Mouse (Mus musculus) ES-E14 (cell line): ENCODE results near the gene Anxa3. TPM values are rescaled to one million over a fixed set of nuclear protein-coding genes. Genes with fewer than 3 reads are reported as not detected.

Experiments used
- DNase-seq: peaks from one replicate; pipeline ENCODE4 v3.0.0-alpha.2; 2013; ENCODE audit warnings: low read depth, low spot score
- H3K27ac ChIP-seq: 2 replicates; pipeline ENCODE4 v1.5.1; 2012; ENCODE audit warnings: low read depth, mild to moderate bottlenecking, low read length, moderate library complexity, mixed read lengths; ENCODE audit not compliant: poor library complexity, insufficient read depth, severe bottlenecking
- H3K36me3 ChIP-seq: 2 replicates; pipeline ENCODE4 v1.6.1; 2012; ENCODE audit warnings: mild to moderate bottlenecking, low read length, moderate library complexity, mixed read lengths; ENCODE audit not compliant: control insufficient read depth, poor library complexity, insufficient read depth, severe bottlenecking
- H3K4me1 ChIP-seq, 2 experiments: fragments of 150-350 bp in 1 of 2; sonication (generic) in 1 of 2; 2 replicates each; pipeline ENCODE4 v1.6.1; 2012; ENCODE audit warnings: low read length in 2 of 2, mild to moderate bottlenecking in 1 of 2, mixed read lengths in 1 of 2; ENCODE audit not compliant: control insufficient read depth in 2 of 2, insufficient read depth in 2 of 2, poor library complexity in 1 of 2
- H3K4me3 ChIP-seq, 2 experiments: fragments of 150-350 bp in 1 of 2; sonication (generic) in 1 of 2; 2 replicates each; pipeline ENCODE4 v1.5.1; 2012; ENCODE audit warnings: low read length in 2 of 2, low read depth in 1 of 2, mild to moderate bottlenecking in 1 of 2, mixed read lengths in 1 of 2; ENCODE audit not compliant: insufficient read depth in 1 of 2, poor library complexity in 1 of 2, severe bottlenecking in 1 of 2
- H3K9ac ChIP-seq: 2 replicates; pipeline ENCODE4 v1.6.1; 2012; ENCODE audit warnings: low read depth, mild to moderate bottlenecking, low read length, mixed read lengths; ENCODE audit not compliant: poor library complexity, insufficient read depth, severe bottlenecking
- H3K9me3 ChIP-seq: fragments of 150-350 bp; sonication (generic); 2 replicates; pipeline ENCODE4 v1.6.1; 2012; ENCODE audit warnings: low read depth, mild to moderate bottlenecking, low read length; ENCODE audit not compliant: control insufficient read depth, insufficient read depth
- CHD2 ChIP-seq: IDR thresholded peaks from 2 replicates; pipeline ENCODE4 v1.6.1; 2014; ENCODE audit warnings: mild to moderate bottlenecking, low read depth, low read length, inconsistent platforms
- HCFC1 ChIP-seq: IDR thresholded peaks from 2 replicates; pipeline ENCODE4 v1.6.1; 2012; ENCODE audit warnings: low read length, inconsistent platforms, borderline replicate concordance; ENCODE audit not compliant: insufficient read depth
- MAFK ChIP-seq: IDR thresholded peaks from 2 replicates; pipeline ENCODE4 v1.6.1; 2014; ENCODE audit warnings: mild to moderate bottlenecking, low read depth, low read length, inconsistent platforms; ENCODE audit not compliant: insufficient read depth
- ZC3H11A ChIP-seq: IDR thresholded peaks from 2 replicates; pipeline ENCODE4 v1.6.1; 2012; ENCODE audit warnings: low read depth, mild to moderate bottlenecking, inconsistent platforms, low read length, borderline replicate concordance
- ZNF384 ChIP-seq: IDR thresholded peaks from 2 replicates; pipeline ENCODE4 v1.6.1; 2012; ENCODE audit warnings: low read depth, low read length, inconsistent platforms
- in situ Hi-C, 2 experiments: fragments of 600-800 bp; cut with MboI; formaldehyde crosslinking; loops; one replicate each; pipeline ENCODE4 v1.15.1; 2025; ENCODE audit warnings: low sequenced_read_pairs in 2 of 2, inconsistent platforms in 1 of 2; ENCODE audit not compliant: unreplicated experiment in 2 of 2
- total RNA-seq: library from RNA; depleted of rRNA; stranded (reverse); fragments of 300-350 nt; gene quantifications from 2 replicates; pipeline ENCODE4 v1.2.3, GENCODE M21; 2012

The Anxa3 gene
- total RNA-seq, 1 experiment = 68.3 TPM

DNA sequence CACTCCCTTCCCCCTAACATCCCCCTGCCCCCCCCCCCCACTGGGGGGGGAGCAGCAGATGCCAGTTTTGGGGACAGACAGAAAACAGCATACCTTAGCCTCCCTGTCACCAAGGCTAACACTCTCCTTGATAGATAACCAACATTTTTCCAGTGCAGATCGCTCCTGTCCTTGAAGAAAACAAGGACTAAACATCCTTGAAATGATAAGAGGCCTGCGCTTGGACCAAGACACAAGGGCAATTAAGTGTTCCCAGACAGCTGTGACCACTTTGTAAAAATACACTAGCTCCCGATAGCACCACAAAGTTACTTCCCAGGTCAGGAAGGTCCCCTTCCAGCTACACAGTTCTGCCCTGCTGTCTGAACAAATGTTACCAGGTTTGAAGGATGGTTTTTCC lies 55.2 kb downstream of the Anxa3 start:
- DNase-seq = no peak
- TF ChIP-seq HCFC1 (no peak), MAFK (no peak), CHD2 (no peak), ZC3H11A (no peak), ZNF384 (no peak)
- Histone ChIP-seq H3K36me3 (no peaks in the 10 kb centered on the region), H3K9ac (no peak overlapping the region), H3K4me1 (peaks cover 0 to 2% of the 10 kb centered on the region in 2 experiments; a peak in 1 of 4 replicates), H3K9me3 (no peaks in the 10 kb centered on the region), H3K27ac (no peak overlapping the region), H3K4me3 (no peak overlapping the region)
- in situ Hi-C loops = no loop called here

- Histone ChIP-seq H3K4me3 (no peak overlapping the region), H3K36me3 (no peaks in the 10 kb centered on the region), H3K9ac (no peak overlapping the region), H3K9me3 (no peaks in the 10 kb centered on the region), H3K4me1 (peaks cover 0 to 2% of the 10 kb centered on the region in 2 experiments; a peak in 1 of 4 replicates), H3K27ac (no peak overlapping the region)
- TF ChIP-seq MAFK (no peak), ZC3H11A (no peak), ZNF384 (no peak)
- DNase-seq = no peak
- in situ Hi-C loops = no loop called here
These were observed 56.1 kb downstream of the Anxa3 start for GRCm38 (mm10) chr5:96849232-96849631.

- H3K9me3 ChIP-seq = no peaks in the 10 kb centered on the region
- no peak for DNase-seq
- H3K4me1 ChIP-seq = no peaks in the 10 kb centered on the region
- TF ChIP-seq HCFC1 (no peak), CHD2 (no peak), ZC3H11A (no peak), ZNF384 (no peak)
- no peak overlapping the region for H3K9ac ChIP-seq
- no peak overlapping the region for H3K4me3 ChIP-seq
- H3K36me3 ChIP-seq = no peaks in the 10 kb centered on the region
- H3K27ac ChIP-seq = no peak overlapping the region
- in situ Hi-C loops = loop anchor here in 1 of 2 experiments (25.0 kb wide), 1 partner anchor 209 kb away; no protein-coding TSS in a partner anchor
These were observed 60.3 kb downstream of the Anxa3 start for GRCm38 (mm10) chr5:96853451-96853850.

- in situ Hi-C loops = loop anchor here in 1 of 2 experiments (25.0 kb wide), 1 partner anchor 208 kb away; no protein-coding TSS in a partner anchor
- Histone ChIP-seq H3K4me1 (no peaks in the 10 kb centered on the region), H3K9me3 (no peaks in the 10 kb centered on the region), H3K36me3 (no peaks in the 10 kb centered on the region), H3K27ac (no peak overlapping the region), H3K4me3 (no peak overlapping the region), H3K9ac (no peak overlapping the region)
- no peak for DNase-seq
- TF ChIP-seq HCFC1 (no peak), ZC3H11A (no peak), CHD2 (no peak), ZNF384 (no peak)
These were observed 61.2 kb downstream of the Anxa3 start for GRCm38 (mm10) chr5:96854350-96854749.

- DNase-seq = no peak
- Histone ChIP-seq H3K9ac (no peak overlapping the region), H3K4me3 (no peak overlapping the region), H3K9me3 (no peaks in the 10 kb centered on the region), H3K36me3 (no peaks in the 10 kb centered on the region), H3K4me1 (no peaks in the 10 kb centered on the region), H3K27ac (no peak overlapping the region)
- in situ Hi-C loops = loop anchor here in 1 of 2 experiments (25.0 kb wide), 1 partner anchor 202 kb away; no protein-coding TSS in a partner anchor
- TF ChIP-seq ZNF384 (no peak), MAFK (no peak), ZC3H11A (no peak), CHD2 (no peak), HCFC1 (no peak)
These were observed 66.8 kb downstream of the Anxa3 start for GRCm38 (mm10) chr5:96859938-96860337.
